Mouse (Mus musculus) hindbrain, embryonic 11.5 days (tissue): ENCODE results near the gene Gm9857. TPM values are rescaled to one million over a fixed set of nuclear protein-coding genes. Genes with fewer than 3 reads are reported as not detected.

Experiments
- ATAC-seq: fragments of 200-750 bp; cut with Nextera tagmentation; 2 replicates; pipeline ENCODE4 v1.8.0; 2017; ENCODE audit warnings: mild to moderate bottlenecking, moderate TSS enrichment, moderate library complexity; ENCODE audit not compliant: low FRiP score
- DNase-seq: peaks from one replicate; pipeline ENCODE4 v3.0.0-alpha.2; 2015; ENCODE audit warnings: low spot score
- H3K27ac ChIP-seq: fragments of 300-500 bp; sonication (generic); 2 replicates; pipeline ENCODE4 v1.5.1; 2014; ENCODE audit warnings: mild to moderate bottlenecking, low read depth, low read length
- H3K27me3 ChIP-seq: fragments of 300-500 bp; sonication (generic); 2 replicates; pipeline ENCODE4 v1.6.1; 2014; ENCODE audit warnings: mild to moderate bottlenecking, low read length, moderate library complexity, mixed read lengths; ENCODE audit not compliant: control insufficient read depth, insufficient read depth
- H3K36me3 ChIP-seq: fragments of 300-500 bp; sonication (generic); 2 replicates; pipeline ENCODE4 v1.6.1; 2014; ENCODE audit warnings: mild to moderate bottlenecking, low read length, moderate library complexity, mixed read lengths; ENCODE audit not compliant: control insufficient read depth, insufficient read depth
- H3K4me1 ChIP-seq: fragments of 300-500 bp; sonication (generic); replicated peaks from 2 replicates; pipeline ENCODE4 v1.6.1; 2014; ENCODE audit warnings: low read length, mixed read lengths; ENCODE audit not compliant: control insufficient read depth, insufficient read depth
- H3K4me2 ChIP-seq: fragments of 300-500 bp; sonication (generic); replicated peaks from 2 replicates; pipeline ENCODE4 v1.6.1; 2014; ENCODE audit warnings: mild to moderate bottlenecking, low read depth, low read length
- H3K4me3 ChIP-seq: fragments of 300-500 bp; sonication (generic); 2 replicates; pipeline ENCODE4 v1.5.1; 2014; ENCODE audit warnings: low read depth, low read length
- H3K9ac ChIP-seq: fragments of 300-500 bp; sonication (generic); 2 replicates; pipeline ENCODE4 v1.6.1; 2014; ENCODE audit warnings: low read depth, low read length
- H3K9me3 ChIP-seq: fragments of 300-500 bp; sonication (generic); 2 replicates; pipeline ENCODE4 v1.6.1; 2016; ENCODE audit warnings: low read length; ENCODE audit not compliant: control insufficient read depth
- WGBS: fragments of 180-500 bp; shearing (Covaris S2); extraction: QIAGEN DNeasy Blood & Tissue Kit; methylation state at CpG from one replicate; pipeline ENCODE4 v1.1.7; 2014; 5-methylcytosine and 5-hydroxymethylcytosine counted together
- polyA plus RNA-seq: library from polyadenylated mRNA; unstranded; fragments of >200 nt; fragmentation: Nextera tagmentation; extraction: Ambion mirVana; gene quantifications from 2 replicates; pipeline ENCODE4 v1.2.1, GENCODE M21; 2014

Gene Gm9857
- polyA plus RNA-seq, 1 experiment from 2014 or later: 0.52 TPM

DNA sequence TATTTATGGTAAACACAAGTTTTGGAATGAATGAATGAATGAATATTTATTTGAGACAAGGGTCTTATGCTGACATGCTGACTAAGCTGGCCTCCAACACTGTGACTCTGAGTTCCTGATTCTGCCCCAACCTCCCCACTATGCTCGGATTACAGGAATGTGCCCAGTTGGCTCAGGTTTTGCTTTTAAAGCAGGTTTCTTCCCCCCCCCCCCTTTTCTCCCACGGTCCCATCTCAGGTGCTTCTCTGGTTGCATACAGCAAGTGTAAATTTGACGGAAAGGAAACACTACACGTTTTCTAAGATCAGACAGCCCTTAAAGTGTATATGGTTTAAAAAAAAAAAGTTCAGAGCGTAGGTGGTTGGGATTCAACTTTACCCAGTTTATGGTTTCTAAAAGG lies 672 bp downstream of the Gm9857 start, which contains the start of gene Henmt1:
Gene Henmt1 (plus strand): TSS at position 301 of the 400 bp plus-strand sequence.
- Histone ChIP-seq H3K4me3 (peak within 1 kb of the TSS; percentile 16; the same call in 1 of the 2 replicates), H3K27me3 (no peaks in the 10 kb centered on the region), H3K27ac (no peak within 1 kb of the TSS), H3K9ac (no peak within 1 kb of the TSS), H3K4me1 (no peaks in the 10 kb centered on the region), H3K9me3 (no peaks in the 10 kb centered on the region), H3K36me3 (no peaks in the 10 kb centered on the region), H3K4me2 (peak within 1 kb of the TSS; percentile 40)
- DNase-seq: no peak
- ATAC-seq: no peak
- WGBS: 82% methylated on average over 5 of the region's 5 CpGs

DNA sequence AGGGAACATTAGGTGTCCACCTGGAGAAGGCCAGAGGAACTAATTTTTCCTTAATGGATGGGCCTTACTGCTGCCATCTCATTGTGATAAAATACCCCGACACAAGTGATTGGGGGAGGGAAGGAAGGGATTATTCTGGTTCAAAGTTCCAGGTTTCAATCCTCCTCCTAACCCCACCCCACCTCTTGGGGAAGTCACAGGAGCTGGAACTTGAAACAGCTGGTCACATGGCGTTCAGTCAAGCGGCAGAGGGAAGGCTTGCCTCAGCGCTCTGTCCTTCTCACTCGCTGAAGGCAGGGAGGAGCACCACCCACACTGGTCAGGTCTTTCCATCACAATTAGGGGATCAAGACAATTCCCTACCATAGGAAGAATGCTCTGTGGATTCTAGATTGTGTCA lies 1.6 kb downstream of the Gm9857 start:
- H3K27ac ChIP-seq: no peak overlapping the region
- 91% methylated on average over 5 of the region's 5 CpGs for WGBS
- DNase-seq (no peak), ATAC-seq (no peak)
- H3K9ac ChIP-seq: no peak overlapping the region
- no peaks in the 10 kb centered on the region for H3K4me1 ChIP-seq
- H3K4me2 ChIP-seq: no peak overlapping the region
- no peaks in the 10 kb centered on the region for H3K9me3 ChIP-seq
- no peak overlapping the region for H3K4me3 ChIP-seq
- no peaks in the 10 kb centered on the region for H3K27me3 ChIP-seq
- no peaks in the 10 kb centered on the region for H3K36me3 ChIP-seq

DNA sequence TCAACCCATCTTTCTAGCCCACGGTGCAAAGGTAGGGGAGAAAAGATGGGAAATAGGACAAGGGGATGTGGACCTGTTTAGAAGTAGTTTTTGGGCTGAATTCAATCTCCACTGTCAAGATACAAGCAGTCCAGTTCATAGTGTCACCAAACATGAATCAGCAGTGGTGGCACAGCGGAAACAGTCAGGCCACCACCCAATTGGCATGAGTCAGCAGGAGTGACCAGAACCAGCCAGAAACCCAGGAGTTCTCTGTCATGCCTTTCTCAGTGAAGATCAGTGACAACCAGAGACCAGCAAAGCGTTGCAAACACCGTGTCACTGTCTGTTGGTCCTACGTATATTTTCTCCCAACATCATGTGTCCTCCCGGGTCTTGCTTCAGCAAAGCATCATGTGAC lies 6.7 kb downstream of the Gm9857 start:
- no peak overlapping the region for H3K9ac ChIP-seq
- H3K27ac ChIP-seq: no peak overlapping the region
- ATAC-seq: no peak
- no peaks in the 10 kb centered on the region for H3K9me3 ChIP-seq
- no peaks in the 10 kb centered on the region for H3K27me3 ChIP-seq
- 93% methylated on average over 6 of the region's 6 CpGs for WGBS
- no peaks in the 10 kb centered on the region for H3K36me3 ChIP-seq
- DNase-seq: no peak
- no peaks in the 10 kb centered on the region for H3K4me1 ChIP-seq
- no peak overlapping the region for H3K4me2 ChIP-seq
- H3K4me3 ChIP-seq: no peak overlapping the region

DNA sequence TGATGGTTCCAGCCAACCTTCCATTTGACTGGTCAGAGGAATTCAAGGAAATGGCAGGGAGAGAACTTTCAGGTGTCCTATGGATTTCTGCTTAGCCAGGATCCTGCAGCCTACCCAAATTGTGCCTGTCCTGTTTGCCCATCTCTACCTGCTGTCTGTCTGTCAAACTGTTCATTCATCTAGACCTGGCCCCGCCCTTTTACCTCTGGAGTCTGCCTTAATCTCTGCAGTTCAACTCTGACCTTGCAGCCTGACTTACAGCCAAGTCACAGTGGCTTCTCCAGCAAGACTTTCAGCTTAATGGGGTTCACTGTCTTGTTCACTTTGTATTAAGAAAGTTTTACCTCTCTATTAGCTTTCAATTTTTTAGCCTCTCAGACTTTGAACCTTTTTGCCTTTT lies 13.9 kb downstream of the Gm9857 start:
- ATAC-seq: no peak
- H3K4me3 ChIP-seq: no peak overlapping the region
- H3K4me2 ChIP-seq: no peak overlapping the region
- no peaks in the 10 kb centered on the region for H3K36me3 ChIP-seq
- no peaks in the 10 kb centered on the region for H3K27me3 ChIP-seq
- no peak overlapping the region for H3K9ac ChIP-seq
- no peak for DNase-seq
- no peaks in the 10 kb centered on the region for H3K4me1 ChIP-seq
- no peaks in the 10 kb centered on the region for H3K9me3 ChIP-seq
- WGBS: 75% methylated on average over 1 of the region's 1 CpGs
- no peak overlapping the region for H3K27ac ChIP-seq

DNA sequence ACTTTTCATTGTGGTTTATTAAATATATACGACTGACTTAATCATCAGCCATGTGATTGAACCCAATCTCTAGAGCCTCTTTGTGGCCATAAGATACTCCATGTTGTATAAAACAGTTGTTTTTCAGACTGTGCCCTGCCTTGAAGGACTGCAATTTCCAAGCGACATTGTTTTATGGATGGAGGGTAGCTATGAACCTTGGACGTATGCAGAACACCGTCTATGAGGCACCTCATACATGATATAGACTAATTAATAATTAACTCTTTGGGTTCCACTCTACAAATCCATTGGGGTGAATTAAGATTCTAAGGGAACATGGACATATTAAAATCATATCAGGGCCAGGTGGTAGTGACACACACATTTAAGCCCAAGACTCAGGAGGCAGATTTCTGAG lies 14.6 kb downstream of the Gm9857 start:
- Histone ChIP-seq H3K9ac (no peak overlapping the region), H3K9me3 (no peaks in the 10 kb centered on the region), H3K27ac (no peak overlapping the region), H3K4me1 (no peaks in the 10 kb centered on the region), H3K36me3 (no peaks in the 10 kb centered on the region), H3K27me3 (no peaks in the 10 kb centered on the region), H3K4me2 (no peak overlapping the region), H3K4me3 (no peak overlapping the region)
- no peak for DNase-seq
- 92% methylated on average over 4 of the region's 4 CpGs for WGBS
- no peak for ATAC-seq

DNA sequence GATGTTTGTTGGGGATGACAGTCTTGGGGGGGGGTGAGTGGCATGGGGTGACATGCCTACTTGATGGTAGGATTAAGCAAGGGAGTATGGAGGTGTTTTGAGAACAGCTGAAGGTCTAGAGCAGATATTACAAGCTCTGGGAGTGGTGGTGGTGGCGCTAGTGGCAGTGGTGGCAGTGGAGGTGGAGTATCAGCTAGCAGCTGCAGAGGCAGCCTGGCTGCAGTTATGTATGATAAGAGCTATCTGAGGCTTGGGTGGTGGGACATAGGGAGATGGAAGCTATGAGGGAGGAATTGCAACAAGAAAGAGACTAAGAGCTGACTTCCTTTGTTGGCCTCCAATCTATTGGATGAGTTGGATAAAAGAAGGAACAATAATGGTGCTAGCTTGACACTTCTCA lies 18.4 kb downstream of the Gm9857 start:
- WGBS: 83% methylated on average over 1 of the region's 1 CpGs
- DNase-seq (no peak), ATAC-seq (no peak)

DNA sequence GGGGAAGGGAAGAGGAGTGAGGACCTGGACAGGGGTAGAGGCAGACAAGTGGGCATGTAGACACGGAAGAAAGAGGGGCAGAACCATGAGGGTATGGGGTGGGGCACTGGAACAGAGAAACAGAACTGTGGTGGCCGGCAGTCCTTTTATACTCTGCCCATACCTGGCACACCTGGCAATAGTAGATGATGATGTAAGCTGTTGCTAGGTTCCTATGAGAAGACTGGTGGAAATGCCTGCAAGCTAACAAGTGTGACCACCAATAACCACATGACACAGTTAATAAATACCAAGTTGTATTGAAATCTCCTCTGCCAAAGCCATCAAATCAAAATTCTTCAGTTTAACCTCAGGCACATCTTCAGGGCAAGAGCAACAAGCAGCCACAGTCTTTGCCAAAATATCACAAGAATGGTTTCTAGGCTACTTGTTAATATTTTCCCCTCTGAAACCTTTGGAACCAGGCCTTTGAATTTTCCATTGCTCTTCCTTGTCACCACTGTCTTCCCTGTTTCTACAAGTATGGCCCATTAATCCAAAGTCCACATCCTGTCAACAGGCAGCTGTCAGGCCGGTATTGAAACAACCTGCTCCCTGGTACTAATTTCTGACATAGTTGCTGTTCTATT lies 19.7 kb downstream of the Gm9857 start:
- Histone ChIP-seq H3K4me2 (no peak overlapping the region), H3K9ac (no peak overlapping the region), H3K36me3 (no peaks in the 10 kb centered on the region), H3K4me1 (no peaks in the 10 kb centered on the region), H3K27me3 (no peaks in the 10 kb centered on the region), H3K27ac (no peak overlapping the region), H3K4me3 (no peak overlapping the region), H3K9me3 (no peaks in the 10 kb centered on the region)
- ATAC-seq: no peak
- DNase-seq: no peak
- 93% methylated on average over 3 of the region's 3 CpGs for WGBS

More for the DNA sequence above, 18.4 kb downstream of the Gm9857 start:
- no peak overlapping the region for H3K4me3 ChIP-seq
- H3K4me2 ChIP-seq: no peak overlapping the region
- no peaks in the 10 kb centered on the region for H3K36me3 ChIP-seq
- H3K27me3 ChIP-seq: no peaks in the 10 kb centered on the region
- no peak overlapping the region for H3K9ac ChIP-seq
- no peaks in the 10 kb centered on the region for H3K4me1 ChIP-seq
- no peak overlapping the region for H3K27ac ChIP-seq
- H3K9me3 ChIP-seq: no peaks in the 10 kb centered on the region

DNA sequence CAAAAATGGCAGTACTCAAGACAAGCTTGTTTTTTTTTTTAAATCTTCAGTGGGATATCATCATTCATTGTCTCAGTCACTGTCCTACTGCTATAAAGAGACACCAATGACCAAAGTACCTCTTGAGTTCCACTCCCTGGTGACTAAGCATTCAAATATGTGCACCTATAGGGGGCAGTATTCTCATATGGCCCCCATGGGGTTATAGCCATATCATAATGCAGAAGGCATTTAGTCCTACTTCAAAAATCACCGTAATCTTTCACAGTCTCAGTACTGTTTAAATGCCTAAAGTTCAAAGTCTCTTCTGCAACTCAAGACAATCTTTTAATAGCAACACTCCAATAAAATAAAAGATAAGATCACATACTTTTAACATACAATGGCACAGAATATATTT lies 21.4 kb downstream of the Gm9857 start:
- no peak for ATAC-seq
- 95% methylated on average over 1 of the region's 1 CpGs for WGBS

DNA sequence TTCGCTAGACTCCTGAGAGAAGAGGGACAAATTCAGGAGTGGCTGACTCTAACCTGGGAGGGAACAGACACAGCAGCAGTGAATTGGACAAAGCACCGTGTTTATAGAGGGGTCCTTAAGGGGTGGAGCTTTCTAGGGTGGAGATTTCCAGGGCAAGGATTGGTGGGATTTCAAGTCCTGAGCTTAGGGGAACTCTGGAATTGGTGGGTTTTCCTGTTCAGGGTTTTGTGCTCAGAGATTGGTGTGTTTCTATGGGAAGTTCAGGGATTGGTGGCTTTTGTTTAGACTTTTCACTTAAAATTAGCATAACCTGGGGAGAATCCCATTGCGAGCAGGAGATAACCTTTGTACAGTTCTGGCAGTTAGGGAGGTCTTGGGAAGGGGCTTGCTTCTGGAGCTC lies 22.3 kb downstream of the Gm9857 start:
- H3K9ac ChIP-seq: no peak overlapping the region
- H3K4me3 ChIP-seq: no peak overlapping the region
- DNase-seq (no peak), ATAC-seq (no peak)
- no peaks in the 10 kb centered on the region for H3K4me1 ChIP-seq
- no peaks in the 10 kb centered on the region for H3K27me3 ChIP-seq
- no peak overlapping the region for H3K4me2 ChIP-seq
- WGBS: 63% methylated on average over 3 of the region's 3 CpGs
- no peaks in the 10 kb centered on the region for H3K36me3 ChIP-seq
- H3K27ac ChIP-seq: no peak overlapping the region
- H3K9me3 ChIP-seq: no peaks in the 10 kb centered on the region

More for the DNA sequence above, 21.4 kb downstream of the Gm9857 start:
- H3K4me3 ChIP-seq: no peak overlapping the region
- no peaks in the 10 kb centered on the region for H3K9me3 ChIP-seq
- H3K27ac ChIP-seq: no peak overlapping the region
- H3K36me3 ChIP-seq: no peaks in the 10 kb centered on the region
- H3K27me3 ChIP-seq: no peaks in the 10 kb centered on the region
- H3K4me2 ChIP-seq: no peak overlapping the region
- no peaks in the 10 kb centered on the region for H3K4me1 ChIP-seq
- no peak for DNase-seq
- no peak overlapping the region for H3K9ac ChIP-seq
